Mouse (Mus musculus) forebrain, embryonic 14.5 days (tissue): ENCODE measurements around the gene Mok. TPM values are rescaled to one million over a fixed set of nuclear protein-coding genes. Genes with fewer than 3 reads are reported as not detected.
A peak's percentile ranks its signal among the peaks of the same experiment; 100 is the strongest.

Source experiments
- ATAC-seq: fragments of 200-750 bp; cut with Nextera tagmentation; 2 replicates; pipeline ENCODE4 v1.8.0; 2017; ENCODE audit warnings: mild to moderate bottlenecking, moderate library complexity
- DNase-seq: peaks from one replicate; pipeline ENCODE4 v3.0.0-alpha.2; 2015; ENCODE audit warnings: low spot score
- H3K27ac ChIP-seq: fragments of 300-500 bp; sonication (generic); 2 replicates; pipeline ENCODE4 v1.5.1; 2014; ENCODE audit warnings: low read depth, mild to moderate bottlenecking, control low read depth, low read length, moderate library complexity
- H3K27me3 ChIP-seq: fragments of 300-500 bp; sonication (generic); replicated peaks from 2 replicates; pipeline ENCODE4 v1.6.1; 2014; ENCODE audit warnings: low read length, control low read depth, mixed read lengths; ENCODE audit not compliant: control insufficient read depth, insufficient read depth
- H3K36me3 ChIP-seq: fragments of 300-500 bp; sonication (generic); 2 replicates; pipeline ENCODE4 v1.6.1; 2014; ENCODE audit warnings: low read length, control low read depth; ENCODE audit not compliant: control insufficient read depth, insufficient read depth
- H3K4me1 ChIP-seq: fragments of 300-500 bp; sonication (generic); 2 replicates; pipeline ENCODE4 v1.6.1; 2014; ENCODE audit warnings: antibody characterized with exemption, low read length, control low read depth; ENCODE audit not compliant: control insufficient read depth, insufficient read depth
- H3K4me2 ChIP-seq: fragments of 300-500 bp; sonication (generic); 2 replicates; pipeline ENCODE4 v1.6.1; 2014; ENCODE audit warnings: mild to moderate bottlenecking, control low read depth, low read length
- H3K4me3 ChIP-seq: fragments of 300-500 bp; sonication (generic); 2 replicates; pipeline ENCODE4 v1.5.1; 2014; ENCODE audit warnings: low read depth, low read length, control low read depth
- H3K9ac ChIP-seq: fragments of 300-500 bp; sonication (generic); 2 replicates; pipeline ENCODE4 v1.6.1; 2014; ENCODE audit warnings: mild to moderate bottlenecking, low read length, control low read depth, moderate library complexity
- H3K9me3 ChIP-seq: fragments of 300-500 bp; sonication (generic); replicated peaks from 2 replicates; pipeline ENCODE4 v1.6.1; 2016; ENCODE audit warnings: low read length, control low read depth, mixed read lengths; ENCODE audit not compliant: control insufficient read depth
- WGBS: fragments of 180-500 bp; shearing (Covaris S2); extraction: QIAGEN DNeasy Blood & Tissue Kit; methylation state at CpG from one replicate; pipeline ENCODE4 v1.1.7; 2014; 5-methylcytosine and 5-hydroxymethylcytosine counted together
- polyA plus RNA-seq: library from polyadenylated mRNA; unstranded; fragments of >200 nt; fragmentation: Nextera tagmentation; extraction: Ambion mirVana; gene quantifications from 2 replicates; pipeline ENCODE4 v1.2.1, GENCODE M21; 2014

The Mok gene
- polyA plus RNA-seq, 1 experiment from 2014 or later = 16.3 TPM

DNA sequence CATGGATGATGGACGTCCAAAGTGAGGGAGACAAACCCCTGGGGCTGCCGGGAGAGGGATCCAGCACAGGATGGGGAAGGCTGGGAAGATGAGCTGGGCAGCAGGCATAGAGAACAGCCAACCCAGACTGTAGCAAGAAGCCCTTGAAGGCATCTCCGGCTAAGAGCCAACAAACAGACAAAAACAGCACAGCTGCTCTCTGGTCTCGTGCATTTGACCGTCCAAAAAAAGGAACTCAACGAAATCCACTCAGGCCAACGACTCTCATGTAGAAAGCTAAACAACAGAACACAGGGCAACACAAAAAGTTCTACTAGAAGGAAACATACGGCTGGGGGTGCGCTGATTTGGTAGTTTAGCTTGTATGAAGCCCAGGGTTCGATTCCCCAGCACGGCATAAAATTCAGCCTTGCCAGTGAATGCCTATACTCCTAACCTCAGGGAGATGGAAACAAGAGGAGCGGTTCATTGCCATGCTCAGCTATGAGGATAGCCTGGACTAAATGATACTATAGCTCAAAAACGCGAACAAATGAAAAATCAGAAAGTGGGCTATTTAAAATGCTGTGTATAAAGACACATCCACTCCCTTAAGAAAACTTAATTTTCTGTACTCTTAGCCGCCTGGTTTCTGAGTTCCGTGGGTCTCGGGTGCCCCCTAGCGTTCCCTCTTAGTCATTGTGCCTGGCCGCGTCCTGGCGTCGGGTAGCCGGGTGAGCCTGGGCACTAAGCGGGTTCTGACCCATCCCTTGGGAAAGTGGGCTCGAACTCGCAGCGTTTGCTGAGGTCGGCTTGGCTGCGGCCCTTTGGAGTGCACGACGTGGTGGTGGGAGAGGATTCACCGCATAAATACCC, 2.7 kb upstream of the Mok start:
- Histone ChIP-seq H3K4me2 (peak overlapping the region; percentile 58), H3K9ac (peak overlapping the region; percentile 48), H3K27me3 (peaks cover 24% of the 10 kb centered on the region), H3K36me3 (no peaks in the 10 kb centered on the region), H3K4me1 (peaks cover 5% of the 10 kb centered on the region; the same call in 1 of the 2 replicates), H3K27ac (no peak overlapping the region), H3K9me3 (no peaks in the 10 kb centered on the region), H3K4me3 (peak overlapping the region; percentile 35)
- 19% methylated on average over 32 of the region's 32 CpGs for WGBS
- ATAC-seq = peak; percentile 13; the same call in 1 of the 2 replicates
- peak; percentile 82 for DNase-seq

GRCm38 (mm10) chr12:110841731-110842493, 1.2 kb upstream of the Mok start:
- ATAC-seq (no peak), DNase-seq (no peak)
- peaks cover 11% of the 10 kb centered on the region; the same call in 1 of the 2 replicates for H3K4me1 ChIP-seq
- H3K27ac ChIP-seq = no peak overlapping the region
- no peak overlapping the region for H3K4me3 ChIP-seq
- H3K9me3 ChIP-seq = no peaks in the 10 kb centered on the region
- 70% methylated on average over 5 of the region's 5 CpGs for WGBS
- no peak overlapping the region for H3K4me2 ChIP-seq
- peaks cover 24% of the 10 kb centered on the region for H3K27me3 ChIP-seq
- H3K9ac ChIP-seq = no peak overlapping the region
- H3K36me3 ChIP-seq = no peaks in the 10 kb centered on the region

DNA sequence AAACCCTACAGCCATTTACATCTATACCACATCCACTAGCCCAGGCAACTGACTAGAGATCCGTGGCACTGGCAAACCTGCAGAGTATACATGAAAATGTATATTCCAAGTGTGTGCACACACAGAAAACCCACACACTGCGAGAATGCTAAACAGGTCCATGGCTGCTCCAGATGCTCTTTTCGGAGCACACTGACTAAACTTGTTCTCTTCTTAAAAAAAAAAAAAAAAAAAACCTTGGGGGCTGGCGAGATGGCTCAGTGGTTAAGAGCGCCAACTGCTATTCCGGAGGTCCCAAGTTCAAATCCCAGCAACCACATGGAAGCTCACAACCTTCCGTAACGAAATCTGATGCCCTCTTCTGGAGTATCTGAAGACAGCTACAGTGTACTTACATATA, 2.9 kb downstream of the Mok start:
- Histone ChIP-seq H3K9ac (no peak overlapping the region), H3K4me2 (no peak overlapping the region), H3K4me1 (peaks cover 8% of the 10 kb centered on the region; the same call in 1 of the 2 replicates), H3K4me3 (no peak overlapping the region), H3K36me3 (no peaks in the 10 kb centered on the region), H3K27ac (peak overlapping the region; percentile 72; the same call in 1 of the 2 replicates), H3K27me3 (no peaks in the 10 kb centered on the region), H3K9me3 (no peaks in the 10 kb centered on the region)
- 67% methylated on average over 8 of the region's 8 CpGs for WGBS
- ATAC-seq (no peak), DNase-seq (no peak)

DNA sequence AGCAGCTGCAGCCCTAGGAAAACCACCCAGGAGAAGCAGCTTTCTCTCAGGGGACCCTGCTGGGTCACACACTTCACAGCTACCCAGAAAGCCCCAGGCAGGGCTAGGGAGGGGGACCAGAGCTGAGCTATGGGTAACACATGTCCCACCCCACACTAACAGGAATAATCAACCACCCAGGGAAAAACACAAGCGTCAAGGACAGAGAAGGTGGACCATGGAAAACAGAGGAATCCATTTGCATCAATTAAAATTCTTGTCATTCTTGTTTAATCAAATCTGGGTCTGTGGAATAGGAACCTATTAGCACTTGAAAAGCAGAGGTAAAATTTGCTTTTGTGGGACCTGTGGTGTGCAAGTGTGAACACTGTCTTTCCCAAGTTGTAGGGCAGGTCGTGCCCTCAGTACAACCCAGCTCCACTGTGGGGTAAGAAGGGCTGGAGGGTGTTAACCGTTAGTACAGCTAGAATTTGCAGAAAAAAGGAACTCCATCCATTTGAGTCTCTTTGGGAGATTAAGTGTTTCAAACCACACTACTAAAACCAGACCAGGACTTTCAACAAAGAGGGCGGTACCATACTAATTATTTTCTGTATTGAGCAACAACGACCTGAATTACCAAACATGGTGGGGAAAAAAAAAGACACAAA, 3.4 kb downstream of the Mok start:
- WGBS = 5% methylated on average over 5 of the region's 5 CpGs
- H3K9ac ChIP-seq = peak overlapping the region; percentile 14; the same call in 1 of the 2 replicates
- peak; percentile 60 for ATAC-seq

GRCm38 (mm10) chr12:110836729-110837128, 4.0 kb downstream of the Mok start:
- 24% methylated on average over 6 of the region's 6 CpGs for WGBS
- Histone ChIP-seq H3K27ac (peak overlapping the region; percentile 72), H3K4me1 (peaks cover 8% of the 10 kb centered on the region; the same call in 1 of the 2 replicates), H3K9me3 (no peaks in the 10 kb centered on the region), H3K4me2 (no peak overlapping the region), H3K4me3 (no peak overlapping the region), H3K27me3 (no peaks in the 10 kb centered on the region), H3K36me3 (no peaks in the 10 kb centered on the region), H3K9ac (peak overlapping the region; percentile 14; the same call in 1 of the 2 replicates)
- DNase-seq = no peak
- ATAC-seq = no peak

More for the DNA sequence above, 3.4 kb downstream of the Mok start:
- peak; percentile 68 for DNase-seq
- H3K27ac ChIP-seq = peak overlapping the region; percentile 72
- peaks cover 8% of the 10 kb centered on the region; the same call in 1 of the 2 replicates for H3K4me1 ChIP-seq
- no peaks in the 10 kb centered on the region for H3K9me3 ChIP-seq
- H3K36me3 ChIP-seq = no peaks in the 10 kb centered on the region
- H3K27me3 ChIP-seq = no peaks in the 10 kb centered on the region
- no peak overlapping the region for H3K4me3 ChIP-seq
- no peak overlapping the region for H3K4me2 ChIP-seq

DNA sequence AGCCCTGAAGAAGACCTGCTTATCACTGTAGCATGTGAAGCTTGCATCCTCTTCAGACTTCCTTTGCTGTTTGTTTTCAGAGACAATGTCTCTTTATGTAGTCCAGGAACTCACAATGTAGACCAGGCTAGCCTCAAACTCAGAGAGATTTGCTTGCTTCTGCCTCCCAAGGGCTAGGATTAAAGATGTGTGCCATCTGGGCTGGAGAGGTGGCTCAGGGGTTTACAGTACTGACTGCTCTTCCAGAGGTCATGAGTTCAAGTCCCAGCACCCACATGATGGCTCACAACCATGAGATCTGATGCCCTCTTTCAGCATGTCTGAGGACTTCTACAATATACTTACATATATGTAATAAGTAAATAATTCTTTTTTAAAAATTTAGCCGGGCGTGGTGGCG, 5.6 kb downstream of the Mok start:
- ATAC-seq = no peak
- Histone ChIP-seq H3K4me3 (no peak overlapping the region), H3K27me3 (no peaks in the 10 kb centered on the region), H3K9ac (no peak overlapping the region), H3K27ac (no peak overlapping the region), H3K36me3 (no peaks in the 10 kb centered on the region), H3K9me3 (no peaks in the 10 kb centered on the region), H3K4me1 (peaks cover 8% of the 10 kb centered on the region; the same call in 1 of the 2 replicates), H3K4me2 (no peak overlapping the region)
- DNase-seq = no peak
- WGBS = 98% methylated on average over 3 of the region's 3 CpGs

- Histone ChIP-seq H3K4me2 (no peak overlapping the region), H3K36me3 (peaks cover 6% of the 10 kb centered on the region; the same call in 1 of the 2 replicates), H3K9me3 (no peaks in the 10 kb centered on the region), H3K4me1 (no peaks in the 10 kb centered on the region), H3K4me3 (no peak overlapping the region), H3K27me3 (no peaks in the 10 kb centered on the region), H3K9ac (no peak overlapping the region), H3K27ac (no peak overlapping the region)
- DNase-seq (no peak), ATAC-seq (no peak)
- WGBS = 86% methylated on average over 10 of the region's 11 CpGs
Observed at GRCm38 (mm10) chr12:110830293-110831024, 10.3 kb downstream of the Mok start.

DNA sequence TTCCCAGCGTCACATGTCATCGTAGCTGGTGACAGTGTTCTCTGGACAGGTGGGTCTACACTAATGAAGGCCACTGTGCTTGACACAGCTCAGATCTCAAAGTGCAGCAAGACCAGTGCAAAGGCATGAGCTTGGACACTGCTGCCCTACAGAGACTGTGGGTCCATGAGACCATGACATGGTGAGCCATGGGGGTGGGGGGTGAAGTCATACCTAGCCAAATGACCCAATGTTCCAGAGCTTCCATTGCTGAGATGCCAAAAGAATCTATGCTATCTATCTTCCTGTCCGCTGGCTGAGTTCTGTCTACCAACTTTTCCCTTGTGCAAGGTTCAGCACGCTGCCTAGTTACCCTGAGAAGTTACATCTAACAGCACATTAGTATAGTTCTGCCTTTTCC, 11.8 kb downstream of the Mok start:
- no peaks in the 10 kb centered on the region for H3K9me3 ChIP-seq
- WGBS = 94% methylated on average over 4 of the region's 4 CpGs

More for the DNA sequence above, 11.8 kb downstream of the Mok start:
- Histone ChIP-seq H3K36me3 (peaks cover 6% of the 10 kb centered on the region; the same call in 1 of the 2 replicates), H3K9ac (no peak overlapping the region), H3K4me1 (no peaks in the 10 kb centered on the region), H3K27ac (no peak overlapping the region), H3K4me2 (no peak overlapping the region), H3K4me3 (no peak overlapping the region), H3K27me3 (no peaks in the 10 kb centered on the region)
- ATAC-seq (no peak), DNase-seq (no peak)
